Mouse (Mus musculus) layer of hippocampus, adult 18-20 months (tissue): ENCODE data around the gene Phkb. TPM values are rescaled to one million over a fixed set of nuclear protein-coding genes. Genes with fewer than 3 reads are reported as not detected.

Experiments used
- DNase-seq, 2 experiments: peaks; one replicate each; pipeline ENCODE4 v3.0.0; 2022; ENCODE audit warnings: low spot score in 2 of 2
- total RNA-seq, 2 experiments: library from RNA; stranded (reverse); gene quantifications; 2 replicates each; pipeline ENCODE4 v1.2.3; 2021

Gene Phkb
- total RNA-seq, 2 experiments from 2014 or later, result 40.3 to 43.9 TPM

- no peak for DNase-seq
Measured at GRCm38 (mm10) chr8:85937343-85937742, 96.6 kb downstream of the Phkb start.

DNA sequence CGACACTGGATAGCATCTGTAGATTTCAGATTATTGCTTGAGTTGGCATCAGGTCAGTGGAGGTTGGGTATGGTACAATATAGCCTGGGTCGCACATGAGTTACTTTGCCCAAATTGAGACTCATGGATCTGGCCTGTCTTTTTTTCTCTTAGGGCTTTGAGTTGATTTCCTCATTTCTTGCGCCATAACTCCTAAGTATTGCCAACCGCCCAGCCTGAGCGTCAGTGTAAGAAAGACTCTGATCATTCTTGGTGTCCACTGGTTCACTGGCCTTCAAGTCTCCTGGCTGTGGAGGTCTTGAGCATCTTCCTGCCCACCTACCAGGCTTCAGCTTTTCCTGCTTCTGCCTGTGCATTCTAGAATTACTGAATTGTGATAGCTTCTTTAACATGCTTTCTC, 104.1 kb downstream of the Phkb start:
- no peak for DNase-seq

DNA sequence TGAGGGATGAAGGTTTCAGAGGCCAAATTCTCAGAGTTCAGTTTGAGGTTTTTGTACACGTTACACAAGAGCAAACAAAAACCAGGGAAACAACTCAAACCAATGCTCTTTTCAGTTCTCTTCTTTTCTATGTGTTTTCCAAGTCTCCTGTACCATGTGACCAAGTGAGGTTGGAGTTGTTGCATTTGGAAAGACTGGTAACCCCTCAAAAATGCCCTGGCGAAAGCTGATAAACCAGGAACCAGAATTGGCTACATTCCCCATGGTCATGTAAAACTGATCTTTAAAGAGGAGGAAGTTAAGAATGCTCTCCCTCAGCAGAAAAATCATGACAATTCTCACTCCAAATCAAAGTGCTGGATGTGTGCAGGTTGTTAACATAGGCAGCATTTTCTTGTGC, 117.6 kb downstream of the Phkb start:
- DNase-seq, result no peak

- DNase-seq, result no peak
Measured at GRCm38 (mm10) chr8:85959880-85960279, 119.1 kb downstream of the Phkb start.

DNA sequence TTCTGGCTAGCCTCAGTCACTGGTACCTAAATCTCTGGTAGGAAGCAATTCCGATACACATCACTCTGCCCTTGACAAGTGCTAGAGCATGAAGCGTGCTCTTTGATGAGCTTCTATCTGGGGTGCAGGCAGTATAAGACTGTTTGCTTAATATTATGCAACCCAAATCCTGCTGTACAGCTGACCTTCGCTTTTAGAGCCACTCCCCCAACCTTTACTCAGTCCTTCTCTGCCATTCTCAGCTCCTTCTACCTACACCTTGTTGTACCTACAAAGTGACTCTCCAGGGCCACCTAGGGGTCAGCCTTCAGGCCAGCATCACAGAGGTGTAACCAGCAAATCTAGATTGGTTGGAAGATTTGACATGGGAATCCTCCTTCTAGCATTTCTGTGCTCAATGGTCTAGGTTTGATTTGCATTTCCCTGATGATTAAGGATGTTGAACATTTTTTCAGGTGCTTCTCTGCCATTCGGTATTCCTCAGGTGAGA, 136.9 kb downstream of the Phkb start:
- no peak for DNase-seq

GRCm38 (mm10) chr8:85992911-85993310, 152.2 kb downstream of the Phkb start:
- no peak for DNase-seq

GRCm38 (mm10) chr8:85993661-85994060, 152.9 kb downstream of the Phkb start:
- no peak for DNase-seq

- DNase-seq, result no peak
Measured at GRCm38 (mm10) chr8:85995971-85996370, 155.2 kb downstream of the Phkb start.

DNA sequence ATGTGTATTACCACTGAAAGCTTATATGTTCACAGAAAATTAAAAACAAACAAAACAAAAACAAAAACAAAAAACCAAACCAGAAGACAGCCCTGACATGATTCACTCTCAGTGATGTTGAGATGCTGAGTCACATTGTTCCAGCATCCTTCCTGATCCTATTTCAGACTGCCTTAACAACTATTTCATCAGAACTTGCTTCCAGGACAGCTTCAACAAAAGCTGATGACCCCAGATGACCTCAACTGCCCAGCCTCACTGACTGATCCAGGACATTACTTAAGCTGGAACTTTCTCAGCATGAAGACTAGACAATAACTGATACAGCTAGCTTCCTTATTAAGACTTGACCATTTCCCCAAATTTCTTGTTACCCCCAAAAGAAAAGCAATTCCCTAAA, 165.7 kb downstream of the Phkb start:
- DNase-seq, result no peak

GRCm38 (mm10) chr8:86016806-86017205, 176.0 kb downstream of the Phkb start:
- no peak for DNase-seq

- peak; percentile 60 to 75 for DNase-seq
Measured at GRCm38 (mm10) chr8:86028646-86029312, 188.0 kb downstream of the Phkb start.

DNA sequence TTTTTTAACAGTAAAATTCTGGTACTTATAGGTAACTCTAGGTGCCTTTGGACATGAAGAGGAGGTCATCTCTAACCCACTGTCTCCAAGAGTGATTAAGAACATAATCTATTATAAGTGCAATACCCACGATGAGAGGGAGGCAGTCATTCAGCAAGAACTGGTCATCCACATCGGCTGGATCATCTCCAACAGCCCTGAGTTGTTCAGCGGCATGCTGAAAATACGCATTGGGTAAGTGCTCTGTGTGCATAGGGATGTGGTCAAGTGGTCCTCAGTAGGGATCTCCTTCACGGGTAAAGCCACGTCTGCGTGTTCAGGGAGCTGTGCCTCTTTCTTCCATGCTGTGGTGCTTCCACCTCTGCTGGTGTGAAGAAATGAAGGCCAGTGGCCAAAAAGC, 188.7 kb downstream of the Phkb start:
- no peak for DNase-seq

DNA sequence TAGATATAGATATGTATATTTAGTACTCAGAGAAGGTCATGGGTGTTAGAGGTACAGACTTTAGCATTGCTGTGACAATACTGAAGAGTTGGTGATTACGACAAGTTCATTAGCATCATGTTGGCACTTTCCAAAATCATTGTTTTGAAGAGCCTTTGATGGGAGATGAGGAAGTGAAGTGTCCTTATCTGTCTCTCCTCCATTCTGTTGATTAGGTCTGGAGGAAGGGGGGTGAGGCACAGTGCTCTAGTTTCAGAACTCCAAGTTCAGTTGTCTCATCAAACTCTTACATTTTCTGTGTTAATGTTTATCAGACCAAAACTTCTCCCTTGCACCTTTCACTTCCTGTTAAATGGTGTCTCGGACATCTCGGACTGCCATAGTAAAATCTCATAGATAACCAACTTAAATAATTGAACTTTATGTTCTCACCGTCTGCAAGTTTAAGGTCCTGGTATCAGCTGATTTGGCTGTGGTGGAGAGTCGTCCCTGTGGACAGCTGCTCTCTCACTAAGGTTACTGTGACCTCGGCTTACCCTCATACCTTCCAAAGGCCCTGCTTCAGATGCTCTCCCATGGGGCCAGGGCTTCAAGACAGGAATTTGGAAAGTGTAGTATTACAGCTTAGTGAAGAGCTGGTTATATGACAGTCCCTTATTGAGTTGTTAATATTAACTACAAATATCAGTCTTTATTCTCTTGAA, 194.1 kb downstream of the Phkb start:
- no peak for DNase-seq

- no peak for DNase-seq
Measured at GRCm38 (mm10) chr8:86035371-86035770, 194.6 kb downstream of the Phkb start.

DNA sequence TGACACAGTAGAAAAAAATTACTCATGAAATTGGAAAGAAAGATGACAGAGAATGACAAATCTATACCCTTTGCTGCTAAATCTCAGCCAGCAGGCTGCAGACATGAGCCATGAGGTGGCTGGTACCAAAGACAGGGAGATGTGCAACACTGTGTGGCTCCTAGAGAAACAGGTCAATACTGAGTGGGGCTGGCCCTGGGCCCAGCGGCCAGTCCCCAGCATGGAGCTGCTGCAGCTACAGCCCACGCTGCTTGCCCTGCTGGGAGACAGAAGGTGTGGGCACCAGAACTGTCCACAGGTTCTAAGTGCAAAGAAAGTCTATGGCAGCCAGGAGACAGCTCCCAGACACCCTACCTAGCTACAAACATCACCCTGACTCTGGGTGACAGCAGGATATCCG, 197.7 kb downstream of the Phkb start:
- DNase-seq, result no peak

DNA sequence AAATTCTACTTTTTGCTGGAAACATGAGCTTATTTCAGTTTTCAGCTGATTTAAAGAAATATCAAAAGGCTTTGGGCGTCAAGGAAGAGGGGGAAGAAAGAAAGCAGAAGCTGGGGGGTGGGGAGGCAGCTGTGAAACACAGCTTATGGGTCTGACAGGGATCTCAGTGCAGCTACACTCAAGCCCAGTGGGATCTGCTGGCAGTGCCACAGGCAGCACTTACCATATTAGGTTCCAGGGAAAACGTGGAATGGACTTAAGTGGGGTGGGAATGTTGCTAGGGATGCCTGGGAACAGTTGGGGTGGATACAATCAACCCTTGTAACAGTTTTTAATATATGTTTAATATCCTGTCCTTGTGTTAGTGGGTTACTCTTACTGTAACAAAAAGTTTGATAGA, 201.3 kb downstream of the Phkb start:
- no peak for DNase-seq

GRCm38 (mm10) chr8:86050882-86051281, 210.1 kb downstream of the Phkb start:
- no peak for DNase-seq

DNA sequence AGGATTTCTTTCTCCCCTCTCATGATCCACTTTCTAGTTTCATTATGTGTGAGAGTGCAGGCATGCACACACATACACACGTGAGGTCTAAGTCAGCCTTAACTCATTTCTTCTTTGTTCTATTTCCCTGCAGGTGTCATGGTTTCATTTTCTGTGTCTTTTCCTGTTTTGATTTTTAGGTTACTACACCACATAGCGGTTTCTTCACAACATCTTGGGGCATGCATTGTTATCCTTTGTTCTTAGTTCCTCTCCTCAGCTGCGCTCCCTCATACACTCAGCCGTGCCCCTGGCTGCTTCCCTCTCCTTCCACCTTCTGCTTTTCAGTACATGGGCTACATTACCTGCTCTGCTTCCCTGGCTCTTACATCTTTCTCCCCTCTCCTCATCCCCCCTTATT, 211.2 kb downstream of the Phkb start:
- DNase-seq, result no peak

DNA sequence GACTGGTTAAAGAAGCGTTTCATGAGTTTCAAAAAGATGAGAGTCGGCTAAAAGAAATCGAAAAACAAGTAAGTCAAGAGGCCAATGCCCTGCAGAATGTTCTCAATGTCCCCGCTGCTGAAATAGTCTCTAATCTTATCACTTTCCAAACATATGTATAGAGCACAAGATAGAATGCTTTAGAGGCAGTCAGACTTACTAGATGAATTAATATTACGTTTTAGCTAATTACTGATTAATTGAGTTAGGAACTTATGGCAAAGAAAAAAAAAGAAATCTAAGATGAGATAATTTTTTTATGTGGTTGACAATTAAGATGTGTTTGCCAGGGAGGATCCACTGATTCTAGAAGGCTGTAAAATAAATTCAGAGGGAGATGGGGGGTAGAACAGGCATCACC, 217.9 kb downstream of the Phkb start:
- no peak for DNase-seq

DNA sequence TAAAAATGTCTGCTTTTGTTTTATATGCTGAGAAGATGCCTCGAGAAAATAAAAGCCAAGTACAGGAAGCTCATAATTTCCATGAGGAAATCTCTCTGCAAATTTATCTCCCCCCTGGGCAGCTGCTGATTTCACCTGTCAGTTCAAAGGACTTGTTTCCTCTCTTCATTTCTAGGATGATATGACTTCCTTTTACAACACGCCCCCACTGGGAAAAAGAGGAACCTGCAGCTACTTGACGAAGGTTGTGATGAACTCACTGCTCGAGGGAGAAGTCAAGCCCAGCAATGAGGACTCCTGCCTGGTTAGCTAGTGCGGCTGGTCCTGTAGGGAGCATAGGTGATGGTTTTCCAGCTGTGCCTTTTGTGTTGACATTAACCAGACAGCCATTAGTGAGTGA, 218.4 kb downstream of the Phkb start:
- no peak for DNase-seq

DNA sequence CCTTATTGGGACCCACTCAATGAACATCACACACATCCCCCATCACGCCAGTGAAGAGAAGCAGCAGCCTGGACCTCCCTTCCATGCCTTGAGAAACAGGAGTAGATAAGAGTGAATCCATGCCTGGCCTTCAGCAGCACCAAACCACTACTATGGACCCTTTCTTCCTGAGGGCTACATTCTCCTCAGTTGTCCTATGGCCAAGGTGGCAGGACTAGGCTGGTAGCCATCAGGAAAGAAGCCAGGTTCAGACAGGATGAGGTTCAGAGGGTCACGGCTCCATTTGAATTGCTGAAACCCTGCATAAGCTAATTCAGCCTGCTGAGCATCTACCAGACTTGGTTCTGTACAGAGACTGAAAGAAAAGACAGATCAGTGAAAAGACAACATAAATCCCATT, 222.7 kb downstream of the Phkb start:
- DNase-seq, result no peak

GRCm38 (mm10) chr8:86079433-86079832, 238.7 kb downstream of the Phkb start:
- DNase-seq, result no peak

DNA sequence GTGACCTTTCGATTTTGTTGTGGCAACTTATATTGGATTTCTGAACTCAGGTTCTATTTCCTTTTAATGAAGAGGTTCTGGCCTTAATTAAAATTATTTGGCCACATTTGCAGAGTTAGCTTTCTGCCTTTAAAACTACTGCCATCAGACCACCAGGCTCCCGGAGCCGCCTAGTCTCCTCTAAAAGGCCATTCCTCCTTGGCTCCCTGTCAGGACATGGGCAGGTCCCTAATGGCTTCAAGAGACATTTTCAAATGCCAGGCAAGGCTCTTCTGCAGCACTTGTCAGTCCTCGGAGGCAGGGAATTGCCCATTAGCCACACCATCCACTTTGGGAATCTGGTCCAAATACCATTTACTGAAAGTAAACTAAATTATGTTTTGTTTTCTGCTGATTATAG, 242.6 kb downstream of the Phkb start:
- no peak for DNase-seq
